Mouse (Mus musculus) brain, embryonic 14.5 days (tissue): ENCODE data around the gene Ncdn.

ENCODE experiments used
- CTCF ChIP-seq: fragments of 200-500 bp; IDR thresholded peaks from 2 replicates; pipeline ENCODE4 v1.5.1; 2012; ENCODE audit warnings: inconsistent platforms, mild to moderate bottlenecking, moderate library complexity, borderline replicate concordance; ENCODE audit not compliant: insufficient read depth, insufficient read length; ENCODE audit errors: extremely low read depth
- POLR2A ChIP-seq: fragments of 200-500 bp; IDR thresholded peaks from 2 replicates; pipeline ENCODE4 v1.6.1; 2012; ENCODE audit warnings: mild to moderate bottlenecking, inconsistent platforms, borderline replicate concordance; ENCODE audit not compliant: poor library complexity, insufficient read depth, insufficient read length, severe bottlenecking; ENCODE audit errors: extremely low read depth

DNA sequence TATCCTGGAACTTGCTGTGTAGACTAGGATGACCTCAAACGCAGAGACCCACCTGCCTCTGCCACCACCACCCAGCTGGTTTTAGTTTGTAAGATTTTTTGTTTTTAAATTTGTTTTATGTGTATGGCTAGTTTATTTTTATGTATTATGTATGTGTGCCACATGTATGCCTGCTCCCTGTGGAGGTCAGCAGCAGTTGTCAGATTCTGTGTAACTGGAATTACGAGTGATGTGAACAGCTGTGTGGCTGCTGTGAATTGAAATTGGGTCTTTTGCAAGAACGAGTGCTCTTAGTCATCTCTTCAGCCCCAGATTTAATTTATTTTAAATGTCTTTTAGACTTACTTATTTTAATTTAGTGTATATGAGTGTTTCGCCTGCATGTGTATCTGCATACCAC, 56.3 kb downstream of the Ncdn start:
- TF ChIP-seq POLR2A: no peak
- no peak for TF ChIP-seq CTCF
